Mouse (Mus musculus) cerebellum, postnatal 14 days (tissue): ENCODE measurements at regions not wholly inside any gene's neighbourhood (a gene's known extent, or its start where the extent isn't known, plus 50 kb on each side); places are given as distances from the start of the nearest gene placed in this dataset.

Source experiments
- DNase-seq, 2 experiments: peaks; one replicate each; pipeline ENCODE4 v3.0.0; 2021; ENCODE audit warnings: mixed read lengths in 2 of 2

- DNase-seq = peak; percentile 42 to 46
These were observed 52.7 kb upstream of the Gm21915 start for GRCm38 (mm10) chr9:40617676-40618062.

DNA sequence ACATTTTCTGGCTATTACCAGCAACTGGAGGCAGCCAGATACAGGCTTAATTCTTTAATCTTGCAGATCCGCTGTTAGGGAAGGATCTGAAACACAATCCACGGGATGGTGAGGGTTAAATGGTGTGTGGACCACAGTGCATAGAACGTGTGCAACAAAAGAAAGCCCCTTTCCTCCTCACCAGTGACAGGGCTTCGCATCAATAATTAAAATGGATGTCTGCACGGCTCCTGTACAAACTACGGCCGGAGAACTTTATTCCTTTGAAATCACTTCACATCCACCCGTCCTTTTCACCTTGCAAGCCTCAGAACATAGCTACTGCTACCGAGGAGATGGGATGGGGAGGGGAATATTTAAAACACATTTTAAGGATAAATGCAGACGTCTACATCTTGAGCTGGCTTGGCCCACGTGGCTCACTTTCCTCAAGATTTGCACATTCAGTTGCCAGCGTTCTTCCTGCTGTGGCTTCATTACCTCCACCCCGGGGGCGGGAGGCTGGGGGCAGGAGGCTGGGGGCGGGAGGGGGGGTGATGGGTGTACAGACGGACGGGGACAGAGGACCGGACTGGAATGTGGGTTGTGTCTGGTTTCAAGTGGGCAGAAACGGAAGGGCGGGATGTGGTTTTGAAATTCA is 53.3 kb upstream of the Gm21915 start:
- DNase-seq = no peak

GRCm38 (mm10) chr9:40616426-40617035 is 53.9 kb upstream of the Gm21915 start:
- peak; percentile 87 to 88 for DNase-seq

GRCm38 (mm10) chr9:40615891-40616290 is 54.5 kb upstream of the Gm21915 start:
- no peak for DNase-seq

DNA sequence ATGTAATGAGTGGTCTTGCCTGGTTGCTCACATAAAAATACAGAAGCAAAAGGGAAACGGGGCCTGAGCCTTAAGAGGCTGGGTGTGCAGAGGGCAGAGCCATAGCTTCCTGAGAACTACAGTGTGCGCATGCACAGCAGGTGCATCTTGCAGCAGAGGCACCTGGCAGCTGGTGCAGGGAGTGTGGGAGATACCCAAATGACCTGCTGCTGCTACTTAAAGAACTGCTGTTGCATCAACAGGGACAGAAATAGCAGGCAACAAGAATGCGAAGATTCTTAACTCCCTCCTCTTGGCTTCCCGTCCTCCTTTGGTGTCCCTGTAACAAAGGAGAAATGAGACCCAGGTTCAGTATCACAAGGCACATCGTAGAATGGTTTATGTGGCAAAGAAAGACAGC is 56.3 kb upstream of the Gm21915 start:
- DNase-seq = no peak

DNA sequence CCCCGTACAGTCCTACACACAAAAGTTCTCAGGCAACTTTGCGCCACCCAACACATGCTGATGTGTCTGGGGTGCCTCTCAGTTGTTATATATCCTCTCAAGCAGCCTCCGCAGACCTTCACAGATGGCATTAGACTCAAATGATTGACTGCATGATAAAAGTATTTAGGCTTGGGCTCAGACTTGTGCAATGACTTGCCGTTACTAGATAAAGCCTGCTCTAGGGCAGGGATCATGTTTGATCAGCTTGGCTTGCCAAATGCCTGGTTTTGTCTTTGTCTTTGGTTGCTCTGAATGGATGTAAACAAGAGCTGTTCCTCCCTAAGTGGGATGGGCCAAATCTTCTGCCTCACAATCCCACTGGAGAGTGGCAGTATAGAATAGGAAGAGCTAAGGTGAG is 57.2 kb upstream of the Gm21915 start:
- DNase-seq = no peak

GRCm38 (mm10) chr9:40612755-40613154 is 57.7 kb upstream of the Gm21915 start:
- DNase-seq = no peak

DNA sequence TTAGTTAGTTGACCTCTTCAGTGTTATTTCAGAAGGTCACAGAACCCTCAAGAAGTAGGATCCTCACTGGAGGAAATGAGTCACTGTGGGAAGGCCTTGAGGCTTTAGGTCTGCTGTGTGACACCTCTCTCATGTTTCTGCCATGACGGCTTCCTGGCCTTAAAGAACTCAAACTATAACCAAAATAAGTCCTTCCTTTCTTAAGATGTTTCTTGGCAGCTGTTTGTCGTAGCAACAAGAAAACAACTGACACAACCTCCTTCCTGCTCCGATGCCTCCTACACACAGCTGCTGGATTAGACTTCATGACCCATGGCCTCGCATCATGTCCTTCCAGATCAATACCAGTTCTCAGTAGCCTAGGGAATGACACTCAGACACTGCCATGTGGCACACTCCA is 58.1 kb upstream of the Gm21915 start:
- no peak for DNase-seq

DNA sequence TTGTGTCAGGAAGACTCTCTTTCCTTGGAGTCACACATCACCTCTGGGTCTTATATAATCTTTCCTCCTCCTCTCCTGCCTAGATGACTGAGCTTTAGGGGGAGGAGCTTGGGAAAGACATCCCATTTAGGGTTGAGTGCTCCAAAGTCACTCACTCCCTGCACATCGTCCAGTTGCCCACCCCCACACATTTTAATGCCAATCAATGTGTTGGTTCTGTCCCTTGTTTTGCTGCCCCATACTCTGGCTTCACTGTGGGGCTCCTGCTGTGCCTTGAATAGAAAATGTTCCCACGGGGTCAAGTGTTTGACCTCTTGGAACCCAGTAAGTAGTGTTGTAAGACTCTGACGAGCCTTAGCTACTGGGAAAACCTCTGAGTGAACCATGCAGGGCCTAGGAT is 58.8 kb upstream of the Gm21915 start:
- DNase-seq = no peak

DNA sequence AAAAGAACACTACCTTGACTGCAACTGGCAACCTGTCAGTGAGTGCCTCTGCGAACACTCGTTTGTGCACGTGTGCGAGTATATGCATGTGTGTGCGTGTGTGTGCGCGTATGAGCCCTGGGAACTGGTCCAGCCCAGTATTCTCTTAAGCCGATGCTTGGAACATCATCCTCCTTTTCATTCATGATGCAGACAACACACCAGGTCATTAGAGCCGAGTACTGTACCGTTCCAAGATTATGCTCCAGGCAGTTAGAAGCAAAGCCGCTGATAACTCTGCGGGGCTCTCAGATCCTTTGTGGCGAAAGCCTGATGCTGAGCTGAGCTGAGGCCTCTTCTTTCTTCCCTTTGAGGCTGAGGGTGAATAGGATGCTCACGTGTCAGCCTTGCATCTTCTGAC is 61.8 kb upstream of the Gm21915 start:
- DNase-seq = no peak

GRCm38 (mm10) chr9:40607941-40608340 is 62.5 kb upstream of the Gm21915 start:
- no peak for DNase-seq

- DNase-seq = no peak
These were observed 66.9 kb upstream of the Gm21915 start for GRCm38 (mm10) chr9:40603521-40603920.

DNA sequence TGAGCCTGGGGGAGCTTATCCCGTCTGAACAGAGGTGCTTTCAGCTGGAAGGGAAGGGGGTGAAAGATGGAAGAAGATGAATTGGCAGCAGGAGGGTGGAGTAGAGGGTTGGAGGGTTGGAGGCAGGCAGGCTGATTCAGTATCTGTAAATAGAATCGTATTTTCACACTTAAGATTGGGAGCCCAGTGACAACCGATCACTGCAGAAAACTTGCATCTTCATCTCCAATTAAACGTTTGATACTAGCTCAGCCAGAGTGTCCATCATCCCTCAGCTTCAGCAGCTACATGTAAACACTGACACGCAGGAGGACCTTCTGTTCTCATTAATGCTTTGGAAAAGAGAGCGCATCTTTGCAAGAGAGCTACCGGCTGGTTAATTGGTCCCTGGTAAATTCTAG is 67.2 kb upstream of the Gramd1b start:
- no peak for DNase-seq

GRCm38 (mm10) chr9:40587421-40587820 is 56.2 kb upstream of the Gramd1b start:
- no peak for DNase-seq

DNA sequence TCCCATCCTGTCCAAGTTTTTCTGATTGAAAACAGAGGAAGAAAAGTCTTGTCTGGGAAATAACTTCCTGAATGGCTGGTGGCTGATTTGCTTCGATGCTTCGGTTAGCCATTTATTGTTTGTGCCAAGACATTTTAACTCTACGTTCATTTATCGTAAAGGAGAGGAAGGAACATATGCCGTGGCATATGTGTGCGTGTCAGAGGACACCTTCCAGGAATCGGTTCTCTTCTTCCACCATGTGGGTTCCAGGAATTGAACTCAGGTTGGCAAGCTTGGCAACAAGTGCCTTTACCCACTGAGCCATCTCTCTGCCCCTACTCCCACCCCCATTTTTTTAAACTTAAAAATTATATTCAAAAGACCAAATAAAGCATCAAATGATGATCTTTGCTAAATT is 55.4 kb upstream of the Gramd1b start:
- no peak for DNase-seq

- DNase-seq = peak; percentile 95 to 96
These were observed 52.4 kb upstream of the Gramd1b start for GRCm38 (mm10) chr9:40583554-40583953.

DNA sequence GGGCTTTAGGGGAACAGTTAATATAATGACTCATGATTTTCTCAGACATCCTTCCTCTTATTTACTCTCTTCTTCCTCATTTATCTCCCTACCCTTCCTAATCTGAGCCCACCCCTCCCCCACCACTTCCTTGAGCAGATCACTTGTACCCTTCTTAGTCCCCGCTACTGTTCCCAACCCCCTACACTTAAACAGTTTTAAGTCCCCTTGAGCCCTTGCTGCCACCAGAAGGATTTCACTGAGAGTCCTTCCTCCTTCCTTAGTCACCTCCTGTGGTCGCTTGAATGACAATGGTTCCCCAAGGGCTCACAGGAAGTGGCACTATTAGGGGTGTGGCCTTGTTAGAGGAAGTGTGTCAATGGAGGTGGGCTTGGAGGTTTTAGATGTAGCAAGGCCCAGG is 50.7 kb upstream of the Gramd1b start:
- DNase-seq = peak in 1 of 2 experiments; percentile 21
